Mouse (Mus musculus) liver, embryonic 14.5 days (tissue): Measurements from ENCODE around the gene Tbcel.

Experiments
- CTCF ChIP-seq: IDR thresholded peaks from 2 replicates; pipeline ENCODE4 v1.5.1; 2016; ENCODE audit warnings: antibody characterized with exemption, low read depth, control low read depth
- EP300 ChIP-seq: IDR thresholded peaks from 2 replicates; pipeline ENCODE4 v1.6.1; 2016; ENCODE audit warnings: antibody characterized with exemption, low read depth

GRCm38 (mm10) chr9:42468360-42468759 lies 39.2 kb downstream of the Tbcel start:
- TF ChIP-seq CTCF (no peak), EP300 (no peak)
